Mouse (Mus musculus): ENCODE measurements around the gene Bfsp2. TPM values are rescaled to one million over a fixed set of nuclear protein-coding genes. Genes with fewer than 3 reads are reported as not detected.

Bfsp2 gene
- polyA plus RNA-seq, 1 experiment: 8.3 TPM

DNA sequence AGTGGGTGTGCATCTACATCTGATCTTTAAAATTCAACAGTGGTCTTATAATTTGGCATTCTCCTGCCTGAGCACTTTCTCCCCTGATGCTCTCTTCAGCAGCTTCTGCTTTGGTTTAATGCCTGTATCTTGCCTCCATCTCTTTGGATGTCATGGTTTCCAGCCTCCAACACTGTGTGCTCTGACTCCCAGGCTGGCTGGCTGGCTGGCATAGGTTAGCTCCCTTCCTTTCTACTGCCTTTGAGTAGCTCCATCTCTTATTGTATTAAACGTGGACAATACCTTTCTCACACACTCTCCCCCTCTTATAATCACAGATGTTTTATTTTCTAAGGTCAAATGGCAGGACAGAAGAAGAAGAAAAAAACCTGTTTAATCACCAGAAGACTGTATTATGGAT lies 14.9 kb downstream of the Bfsp2 start:
- Histone ChIP-seq H3K4me3 (ENCODE audit: insufficient read depth, low read length) (no peak overlapping the region), H3K4me1 (ENCODE audit: control insufficient read depth, insufficient read depth, low read length) (no peaks in the 10 kb centered on the region), H3K27ac (ENCODE audit: insufficient read depth, low read length) (no peak overlapping the region)
- TF ChIP-seq POLR2A (IDR thresholded peaks at IDR 0.05; ENCODE audit: extremely low read depth, insufficient read depth, low read length) (no peak), CTCF (IDR thresholded peaks at IDR 0.05; ENCODE audit: extremely low read depth, insufficient read depth, low read length) (no peak)

DNA sequence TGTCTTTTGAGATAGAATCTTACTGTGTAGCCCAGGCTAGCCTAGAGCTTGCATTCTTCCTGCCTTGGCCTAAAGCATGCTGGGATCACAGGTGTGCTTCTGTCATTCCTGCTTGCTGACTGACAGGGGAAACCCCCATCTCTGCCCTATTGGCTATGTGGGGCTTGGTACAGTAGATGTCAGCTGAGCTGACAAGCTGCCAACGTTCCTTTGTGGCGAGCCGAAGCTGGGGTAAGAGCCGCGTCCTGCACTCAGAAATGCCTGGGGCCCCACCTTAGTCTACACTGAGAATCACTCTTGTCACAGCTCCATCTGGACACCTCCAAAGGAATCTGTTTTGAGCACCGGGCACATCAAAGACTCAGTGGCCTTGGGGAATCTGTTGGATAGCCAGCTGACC lies 16.4 kb downstream of the Bfsp2 start:
- H3K27ac ChIP-seq (ENCODE audit: insufficient read depth, low read length): no peak overlapping the region
- TF ChIP-seq POLR2A (IDR thresholded peaks at IDR 0.05; ENCODE audit: extremely low read depth, insufficient read depth, low read length) (no peak), CTCF (IDR thresholded peaks at IDR 0.05; ENCODE audit: extremely low read depth, insufficient read depth, low read length) (no peak)
- H3K4me1 ChIP-seq (ENCODE audit: control insufficient read depth, insufficient read depth, low read length): no peaks in the 10 kb centered on the region
- H3K4me3 ChIP-seq (ENCODE audit: insufficient read depth, low read length): no peak overlapping the region

DNA sequence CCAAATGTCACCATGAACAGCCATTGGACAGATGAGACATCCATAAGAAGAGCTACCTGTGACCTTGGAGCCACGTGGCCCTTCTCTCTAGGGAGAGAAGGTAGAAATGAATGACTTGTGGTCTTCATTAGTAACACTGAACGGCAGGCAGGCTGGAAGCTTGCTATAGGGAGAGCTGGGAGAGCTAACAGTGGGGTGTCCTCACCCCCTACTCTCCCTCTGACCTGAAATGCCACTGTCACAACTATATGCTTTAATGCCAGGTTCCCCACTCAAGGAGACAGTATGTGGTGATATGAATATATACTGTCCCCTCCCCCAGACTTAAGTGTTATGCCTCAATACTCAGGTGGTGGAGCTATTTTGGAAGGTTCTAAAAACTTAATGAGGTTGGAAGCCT lies 20.4 kb downstream of the Bfsp2 start:
- Histone ChIP-seq H3K4me1 (ENCODE audit: control insufficient read depth, insufficient read depth, low read length) (no peaks in the 10 kb centered on the region), H3K4me3 (ENCODE audit: insufficient read depth, low read length) (no peak overlapping the region), H3K27ac (ENCODE audit: insufficient read depth, low read length) (no peak overlapping the region)
- no peak for TF ChIP-seq CTCF (IDR thresholded peaks at IDR 0.05; ENCODE audit: extremely low read depth, insufficient read depth, low read length)
- TF ChIP-seq POLR2A (IDR thresholded peaks at IDR 0.05; ENCODE audit: extremely low read depth, insufficient read depth, low read length): no peak

GRCm38 (mm10) chr9:103459307-103459706 lies 20.9 kb downstream of the Bfsp2 start:
- TF ChIP-seq POLR2A (IDR thresholded peaks at IDR 0.05; ENCODE audit: extremely low read depth, insufficient read depth, low read length) (no peak), CTCF (IDR thresholded peaks at IDR 0.05; ENCODE audit: extremely low read depth, insufficient read depth, low read length) (no peak)
- Histone ChIP-seq H3K4me3 (ENCODE audit: insufficient read depth, low read length) (no peak overlapping the region), H3K27ac (ENCODE audit: insufficient read depth, low read length) (no peak overlapping the region), H3K4me1 (ENCODE audit: control insufficient read depth, insufficient read depth, low read length) (no peaks in the 10 kb centered on the region)

DNA sequence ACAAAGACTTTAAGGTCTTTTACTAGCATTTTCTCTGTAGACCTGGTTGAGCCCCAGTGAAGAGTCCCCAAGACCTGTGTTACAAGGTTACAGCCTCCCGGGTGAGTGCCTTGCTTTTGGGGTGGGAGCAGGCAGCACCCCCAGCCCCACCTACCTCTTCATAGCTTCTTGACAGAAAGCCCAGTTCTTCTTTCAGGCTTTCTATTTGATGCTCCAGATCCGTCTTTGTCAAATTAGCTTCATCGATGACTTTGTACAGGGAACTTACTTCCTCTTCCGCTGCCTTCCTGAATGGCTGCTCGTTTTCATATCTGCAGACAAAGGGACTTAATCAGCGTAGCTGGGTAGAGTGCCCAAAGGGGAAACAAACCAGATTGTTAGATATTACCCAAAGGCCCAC lies 30.6 kb downstream of the Bfsp2 start:
- no peaks in the 10 kb centered on the region for H3K4me1 ChIP-seq (ENCODE audit: control insufficient read depth, insufficient read depth, low read length)
- no peak overlapping the region for H3K4me3 ChIP-seq (ENCODE audit: insufficient read depth, low read length)
- no peak for TF ChIP-seq CTCF (IDR thresholded peaks at IDR 0.05; ENCODE audit: extremely low read depth, insufficient read depth, low read length)
- no peak for TF ChIP-seq POLR2A (IDR thresholded peaks at IDR 0.05; ENCODE audit: extremely low read depth, insufficient read depth, low read length)
- H3K27ac ChIP-seq (ENCODE audit: insufficient read depth, low read length): no peak overlapping the region

GRCm38 (mm10) chr9:103449092-103449491 lies 31.1 kb downstream of the Bfsp2 start:
- Histone ChIP-seq H3K27ac (ENCODE audit: insufficient read depth, low read length) (no peak overlapping the region), H3K4me3 (ENCODE audit: insufficient read depth, low read length) (no peak overlapping the region), H3K4me1 (ENCODE audit: control insufficient read depth, insufficient read depth, low read length) (no peaks in the 10 kb centered on the region)
- TF ChIP-seq POLR2A (IDR thresholded peaks at IDR 0.05; ENCODE audit: extremely low read depth, insufficient read depth, low read length) (no peak), CTCF (IDR thresholded peaks at IDR 0.05; ENCODE audit: extremely low read depth, insufficient read depth, low read length) (no peak)

- TF ChIP-seq POLR2A (IDR thresholded peaks at IDR 0.05; ENCODE audit: extremely low read depth, insufficient read depth, low read length): no peak
- no peak for TF ChIP-seq CTCF (IDR thresholded peaks at IDR 0.05; ENCODE audit: extremely low read depth, insufficient read depth, low read length)
- Histone ChIP-seq H3K4me1 (ENCODE audit: control insufficient read depth, insufficient read depth, low read length) (peaks cover 2% of the 10 kb centered on the region), H3K27ac (ENCODE audit: insufficient read depth, low read length) (no peak overlapping the region), H3K4me3 (ENCODE audit: insufficient read depth, low read length) (no peak overlapping the region)
Measured at GRCm38 (mm10) chr9:103444656-103445055, 35.6 kb downstream of the Bfsp2 start.

- TF ChIP-seq CTCF (IDR thresholded peaks at IDR 0.05; ENCODE audit: extremely low read depth, insufficient read depth, low read length): no peak
- TF ChIP-seq POLR2A (IDR thresholded peaks at IDR 0.05; ENCODE audit: extremely low read depth, insufficient read depth, low read length): no peak
- no peak overlapping the region for H3K4me3 ChIP-seq (ENCODE audit: insufficient read depth, low read length)
- H3K27ac ChIP-seq (ENCODE audit: insufficient read depth, low read length): no peak overlapping the region
- H3K4me1 ChIP-seq (ENCODE audit: control insufficient read depth, insufficient read depth, low read length): peaks cover 2% of the 10 kb centered on the region
Measured at GRCm38 (mm10) chr9:103443824-103444185, 36.4 kb downstream of the Bfsp2 start.

GRCm38 (mm10) chr9:103443121-103443823 lies 36.9 kb downstream of the Bfsp2 start:
- Histone ChIP-seq H3K4me1 (ENCODE audit: control insufficient read depth, insufficient read depth, low read length) (peaks cover 2% of the 10 kb centered on the region), H3K4me3 (ENCODE audit: insufficient read depth, low read length) (no peak overlapping the region), H3K27ac (ENCODE audit: insufficient read depth, low read length) (no peak overlapping the region)
- TF ChIP-seq POLR2A (IDR thresholded peaks at IDR 0.05; ENCODE audit: extremely low read depth, insufficient read depth, low read length) (no peak), CTCF (IDR thresholded peaks at IDR 0.05; ENCODE audit: extremely low read depth, insufficient read depth, low read length) (no peak)

DNA sequence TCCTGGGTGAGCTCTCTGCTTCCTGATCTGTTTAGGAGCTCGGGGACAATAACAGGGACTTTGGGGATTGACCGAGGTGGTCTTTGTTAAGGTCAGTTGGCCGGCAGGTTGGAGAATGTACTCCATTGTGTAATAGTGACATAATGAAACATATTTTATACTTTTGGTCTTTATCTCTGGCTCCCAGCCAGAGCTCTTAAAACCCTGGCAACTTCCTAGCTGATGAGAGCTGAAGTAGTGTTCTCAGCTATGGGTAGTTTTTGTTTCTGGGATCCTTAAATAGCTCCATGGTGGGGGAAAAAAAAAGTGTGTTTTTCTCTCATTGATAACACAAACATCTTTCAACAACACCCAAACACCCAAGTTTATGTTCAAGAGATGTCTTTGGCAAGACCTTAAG lies 39.6 kb downstream of the Bfsp2 start:
- TF ChIP-seq CTCF (IDR thresholded peaks at IDR 0.05; ENCODE audit: extremely low read depth, insufficient read depth, low read length) (no peak), POLR2A (IDR thresholded peaks at IDR 0.05; ENCODE audit: extremely low read depth, insufficient read depth, low read length) (no peak)

More for the DNA sequence above, 39.6 kb downstream of the Bfsp2 start:
- Histone ChIP-seq H3K4me3 (ENCODE audit: insufficient read depth, low read length) (no peak overlapping the region), H3K27ac (ENCODE audit: insufficient read depth, low read length) (no peak overlapping the region), H3K4me1 (ENCODE audit: control insufficient read depth, insufficient read depth, low read length) (peaks cover 2% of the 10 kb centered on the region)
